Mouse (Mus musculus) cerebral cortex, adult 2 months (tissue): ENCODE measurements around the gene Epo.

Source experiments
- WGBS: fragments of 180-500 bp; shearing (Covaris S2); methylation state at CpG from one replicate; pipeline ENCODE4 v1.1.7; 2018; 5-methylcytosine and 5-hydroxymethylcytosine counted together

Gene Epo

GRCm38 (mm10) chr5:137519691-137520550, 13.1 kb downstream of the Epo start:
- WGBS: 87% methylated on average over 27 of the region's 27 CpGs

GRCm38 (mm10) chr5:137518436-137518835, 14.6 kb downstream of the Epo start, which contains the start of gene Gigyf1:
Gigyf1 (plus strand) TSS chr5:137518548.
- WGBS: 67% methylated on average over 5 of the region's 5 CpGs

DNA sequence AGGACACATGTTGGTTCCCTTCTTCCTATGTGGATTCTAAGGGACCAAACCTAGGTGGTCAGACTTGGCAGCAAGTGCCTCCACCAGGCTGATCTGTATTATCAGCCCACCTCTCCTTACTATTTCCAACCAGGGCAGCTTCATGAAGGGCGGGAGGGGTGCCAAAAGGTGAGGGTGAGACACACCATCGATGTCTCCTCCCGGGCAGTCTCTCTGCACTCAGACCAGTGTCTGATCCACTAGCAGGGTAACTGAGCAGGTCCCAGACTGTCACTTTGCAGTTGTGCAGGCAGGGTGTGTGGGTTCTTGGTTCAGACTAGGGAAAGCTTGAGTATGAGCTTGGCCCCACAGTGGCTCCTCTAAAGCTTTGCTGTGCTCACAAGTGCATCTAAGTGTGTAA, 18.2 kb downstream of the Epo start:
- WGBS: 85% methylated on average over 3 of the region's 3 CpGs

DNA sequence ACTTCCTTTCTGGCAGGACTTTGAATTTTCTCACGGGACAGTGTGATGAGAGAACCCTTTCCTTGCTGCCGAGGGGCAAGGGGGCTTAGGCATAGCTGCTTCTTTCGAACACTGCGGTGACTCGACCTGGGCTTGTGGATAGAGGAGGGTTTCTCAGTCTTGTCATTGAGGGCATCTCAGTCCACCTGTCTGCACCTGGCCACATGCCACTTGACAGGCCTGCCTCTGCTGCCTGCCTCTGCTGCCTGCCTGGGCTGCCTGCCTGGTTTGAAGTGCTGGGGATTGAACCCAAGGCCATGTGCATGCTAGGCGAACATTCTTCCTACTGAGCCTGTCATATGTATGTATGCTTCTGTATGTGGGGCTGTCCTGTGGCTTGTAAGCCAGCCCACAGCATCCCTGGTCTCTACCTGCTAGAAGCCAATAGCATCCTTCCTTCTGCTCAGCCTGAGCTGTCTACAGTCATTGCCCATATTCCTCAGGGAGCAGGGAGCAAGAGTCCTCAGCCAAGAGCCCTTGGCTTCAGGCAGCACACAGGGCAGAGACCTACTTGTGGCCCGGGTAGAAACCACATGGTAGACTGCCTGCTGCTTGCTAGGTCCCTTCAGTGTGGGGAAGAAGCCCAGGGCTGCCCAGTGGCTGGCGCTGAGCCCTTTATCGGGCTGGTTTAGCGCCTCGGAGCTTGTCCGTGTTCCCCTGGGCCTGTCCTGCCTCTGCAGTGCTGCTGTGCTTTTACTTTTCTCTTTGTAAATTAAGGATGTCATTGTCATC, 18.9 kb downstream of the Epo start:
- 65% methylated on average over 12 of the region's 12 CpGs for WGBS

DNA sequence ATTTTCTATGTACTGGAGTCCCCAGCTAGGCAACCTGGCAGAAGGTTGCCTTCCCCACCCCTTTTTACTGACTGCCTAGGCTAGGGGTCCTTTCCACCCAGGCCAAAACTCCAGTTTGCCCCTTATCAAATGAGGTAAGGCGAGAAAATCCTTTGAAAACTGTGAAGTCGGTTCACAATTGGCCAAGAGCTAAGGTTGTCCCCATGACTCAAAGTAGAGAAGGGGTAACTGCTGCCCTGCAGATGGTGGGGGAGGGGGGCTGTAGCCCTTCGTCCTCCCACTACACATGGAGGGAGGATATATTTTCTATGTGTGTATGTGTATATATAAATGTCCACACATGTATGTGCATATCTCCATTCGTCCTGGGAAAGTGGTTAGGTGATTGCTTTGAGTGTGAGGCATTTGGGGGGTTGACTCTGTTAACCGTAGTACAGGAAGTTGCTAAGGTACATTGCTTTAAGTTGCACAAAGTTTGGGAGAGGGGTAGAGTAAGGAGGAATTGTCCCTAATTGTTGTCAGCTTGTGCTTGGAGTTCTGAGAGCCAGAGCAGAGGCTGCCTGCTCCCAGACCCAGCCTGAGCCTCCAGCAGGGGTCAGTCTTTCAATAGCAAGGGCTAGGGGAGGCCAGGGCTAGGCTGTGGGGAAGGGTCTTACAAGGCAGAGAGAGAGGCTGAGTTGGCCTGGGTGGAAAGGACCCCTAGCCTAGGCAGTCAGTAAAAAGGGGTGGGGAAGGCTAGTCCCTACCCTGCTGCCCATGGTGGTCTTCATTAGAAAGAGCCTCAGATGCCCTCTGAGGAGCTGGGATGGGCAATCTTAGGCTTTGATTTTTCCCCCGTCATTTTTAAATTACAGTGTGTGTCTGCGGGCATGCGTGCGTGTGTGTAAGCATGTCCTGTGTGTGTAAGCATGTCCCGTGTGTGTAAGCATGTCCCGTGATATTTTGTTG, 19.9 kb downstream of the Epo start:
- WGBS: 69% methylated on average over 11 of the region's 11 CpGs

- WGBS: 33% methylated on average over 3 of the region's 3 CpGs
Observed at GRCm38 (mm10) chr5:137511706-137512105, 21.3 kb downstream of the Epo start.

- WGBS: 0% methylated on average over 57 of the region's 83 CpGs
Observed at GRCm38 (mm10) chr5:137510573-137511390, 22.3 kb downstream of the Epo start.

DNA sequence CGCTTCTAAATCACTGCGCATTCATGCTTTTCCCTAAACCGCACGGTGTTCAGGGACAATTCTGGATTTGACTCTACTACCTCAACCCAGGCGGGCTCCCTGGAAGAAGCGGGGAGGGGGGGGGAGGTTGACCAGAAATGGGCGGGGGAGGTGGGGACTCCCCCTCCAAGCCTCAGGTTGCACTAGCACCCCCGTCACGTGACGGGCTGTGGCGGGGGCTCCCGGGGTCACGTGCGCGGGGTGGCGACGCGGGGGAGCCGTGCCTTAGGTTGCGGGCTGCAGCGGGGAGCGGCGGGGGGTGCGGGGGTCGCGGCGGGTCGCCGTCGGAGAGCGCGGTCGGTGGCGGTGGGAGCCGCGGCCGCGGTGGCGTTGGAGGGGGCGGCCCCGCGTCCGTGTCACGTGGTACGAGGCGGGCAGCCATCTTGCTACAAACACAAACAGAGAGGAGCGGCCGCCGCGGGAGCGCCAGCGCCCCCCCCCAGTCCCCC, 23.0 kb downstream of the Epo start:
- WGBS: 1% methylated on average over 29 of the region's 52 CpGs

- WGBS: 73% methylated on average over 6 of the region's 6 CpGs
Observed at GRCm38 (mm10) chr5:137504041-137504440, 29.0 kb downstream of the Epo start.

GRCm38 (mm10) chr5:137502667-137503110, 30.4 kb downstream of the Epo start:
- under 1% methylated on average over 30 of the region's 30 CpGs for WGBS

DNA sequence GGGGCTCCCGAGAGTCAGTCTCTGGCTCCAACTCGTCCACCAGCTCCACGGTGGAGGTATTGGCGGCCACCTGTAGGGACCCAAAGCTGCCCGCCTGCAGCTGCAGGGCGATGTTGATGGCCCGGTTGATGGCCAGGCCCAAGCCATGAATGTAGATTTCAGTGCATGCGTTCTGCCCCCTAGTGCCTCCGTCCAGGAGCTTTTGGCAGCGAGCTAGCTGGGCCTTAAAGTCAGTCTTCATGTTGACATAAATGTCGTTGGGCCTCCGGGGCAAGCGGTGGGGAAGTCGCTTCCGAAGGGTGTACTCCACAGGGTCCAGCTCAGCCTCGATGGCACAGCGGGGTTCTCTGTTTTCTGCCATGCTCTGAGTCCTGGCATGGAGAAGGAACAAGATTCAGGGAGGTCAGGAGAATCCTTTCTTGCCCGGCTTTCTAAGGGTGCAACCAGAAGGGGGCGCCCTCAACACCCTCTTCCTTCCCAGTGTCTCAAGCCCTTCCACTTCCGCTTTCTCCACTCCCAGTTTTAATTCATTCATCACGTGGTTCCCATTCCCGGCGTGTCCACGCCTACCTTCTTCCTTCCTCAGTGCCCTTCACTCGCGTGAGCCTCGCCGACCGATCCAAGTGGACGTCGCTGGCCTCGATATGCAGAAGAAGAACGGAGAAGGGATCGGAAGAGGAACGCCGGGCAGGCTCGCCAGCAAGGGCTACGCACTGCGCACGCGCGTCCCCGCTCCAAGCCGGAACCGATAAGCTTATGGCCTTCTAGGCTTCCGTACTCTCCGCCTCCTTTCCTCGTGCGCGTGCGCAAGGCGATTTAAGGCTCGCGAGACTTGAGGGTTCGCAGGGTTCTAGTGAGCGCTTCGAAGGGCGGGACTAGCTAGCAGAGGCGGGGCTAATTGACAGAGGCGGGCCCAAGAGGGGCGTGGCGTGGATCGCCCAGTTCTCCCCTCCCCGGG, 31.1 kb downstream of the Epo start, which contains the start of gene Pop7:
TSS of gene Pop7 (minus strand) at position 810 of the 958 bp plus-strand sequence.
- WGBS: 2% methylated on average over 64 of the region's 64 CpGs

DNA sequence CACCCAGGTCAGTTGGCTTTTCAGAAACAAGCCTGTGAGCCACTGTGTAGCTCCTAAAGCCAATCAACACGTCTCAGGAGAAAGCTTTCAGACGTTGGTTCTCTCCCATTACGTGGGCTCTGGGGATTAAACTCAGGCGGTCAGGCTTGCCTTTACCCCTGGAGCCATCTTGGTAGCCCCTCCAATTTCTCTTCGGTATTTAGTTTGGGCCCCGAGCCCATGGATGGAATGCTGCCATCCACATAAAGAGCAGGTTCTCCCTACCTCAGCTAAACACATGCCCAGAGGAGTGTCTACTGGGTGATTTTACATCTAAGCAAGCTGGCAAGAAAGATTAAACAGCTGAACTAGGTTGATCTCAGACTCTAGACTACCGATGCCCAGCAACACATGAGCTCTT, 32.9 kb downstream of the Epo start:
- WGBS: 91% methylated on average over 7 of the region's 7 CpGs

- WGBS: 34% methylated on average over 13 of the region's 13 CpGs
Observed at GRCm38 (mm10) chr5:137493831-137494230, 39.2 kb downstream of the Epo start.

- 49% methylated on average over 4 of the region's 4 CpGs for WGBS
Observed at GRCm38 (mm10) chr5:137491559-137491958, 41.5 kb downstream of the Epo start.

DNA sequence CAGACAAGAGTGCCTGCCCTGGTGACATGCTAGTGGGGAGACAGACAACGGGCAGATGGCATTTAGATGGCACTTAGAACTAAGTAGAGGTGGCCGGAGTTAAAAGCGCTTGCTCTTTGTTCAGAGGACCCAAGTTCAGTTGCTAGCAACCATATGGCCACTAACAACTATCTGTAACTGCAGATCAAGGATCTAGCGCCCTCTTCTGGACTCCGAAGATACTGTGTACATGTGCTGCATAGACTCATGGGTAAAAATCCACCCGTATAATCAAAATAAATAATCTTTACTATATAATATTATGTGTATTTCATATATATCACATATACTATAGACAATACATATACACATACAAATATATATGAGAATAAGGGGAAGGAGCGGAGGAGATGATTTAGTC, 45.4 kb downstream of the Epo start:
- 89% methylated on average over 7 of the region's 7 CpGs for WGBS

GRCm38 (mm10) chr5:137485851-137486155, 47.2 kb downstream of the Epo start:
- 3% methylated on average over 17 of the region's 17 CpGs for WGBS

DNA sequence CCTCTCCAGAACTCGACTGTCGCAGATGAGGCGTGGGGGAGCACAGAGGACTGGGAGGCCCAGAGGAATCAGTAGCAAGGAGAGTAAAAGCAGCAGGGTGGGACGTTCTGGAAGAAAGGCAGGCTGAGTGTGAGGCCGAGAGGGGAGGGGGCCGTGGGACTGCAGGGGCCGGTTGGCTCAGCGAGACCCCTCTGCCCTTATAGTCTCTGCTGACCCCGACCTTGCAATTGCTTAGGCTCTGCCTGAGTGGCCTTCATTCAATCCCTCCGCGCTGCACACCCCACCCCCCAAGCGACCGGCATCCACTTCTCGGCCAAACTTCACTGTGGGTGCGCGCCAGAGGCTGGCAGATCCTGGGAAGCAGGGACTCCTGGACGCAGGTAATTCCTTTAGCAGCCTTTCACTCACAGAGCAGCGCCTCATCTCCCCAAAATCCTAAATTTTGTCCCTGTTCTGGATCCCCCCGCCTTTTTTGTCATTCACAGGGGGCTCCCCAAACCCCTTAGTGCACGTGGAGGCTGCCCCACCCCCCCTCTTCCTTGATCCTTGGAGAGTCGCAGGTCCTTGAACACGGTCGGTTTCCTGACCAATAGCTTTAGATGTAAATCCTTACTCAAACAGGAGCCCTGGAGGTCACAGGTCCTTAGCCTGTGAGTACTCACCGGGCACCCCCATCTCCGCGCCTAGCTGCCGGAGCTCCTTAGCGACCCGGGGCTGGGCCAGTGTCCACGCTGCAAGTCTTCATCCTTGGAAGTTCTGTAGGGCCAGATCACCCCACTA, 47.8 kb downstream of the Epo start:
- WGBS: 16% methylated on average over 30 of the region's 30 CpGs

GRCm38 (mm10) chr5:137481897-137482296, 51.1 kb downstream of the Epo start:
- WGBS: 30% methylated on average over 8 of the region's 8 CpGs

DNA sequence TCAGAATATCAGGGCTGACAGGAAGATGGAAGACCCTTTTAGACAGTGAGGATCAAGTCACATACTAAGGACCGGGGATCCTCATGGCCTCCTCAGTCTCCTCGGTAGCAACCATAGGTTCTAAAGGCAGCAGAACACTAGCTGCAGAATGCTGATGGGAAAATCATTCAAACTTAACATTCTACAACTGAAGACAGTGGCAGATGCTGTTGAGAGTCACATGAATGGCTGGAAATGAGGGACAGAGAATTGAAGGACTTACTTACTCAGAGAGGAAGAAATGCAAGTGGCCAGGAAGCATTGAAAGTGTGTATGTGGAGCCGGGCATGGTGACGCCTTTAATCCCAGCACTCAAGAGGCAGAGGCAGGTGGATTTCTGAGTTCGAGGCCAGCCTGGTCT, 56.1 kb downstream of the Epo start, which contains the start of gene Zan:
TSS of gene Zan (minus strand) at position 101 of the 400 bp plus-strand sequence.
- WGBS: 84% methylated on average over 5 of the region's 5 CpGs
